Mouse (Mus musculus) forebrain, embryonic 13.5 days (tissue): Measurements from ENCODE around the gene Uck2. TPM values are rescaled to one million over a fixed set of nuclear protein-coding genes. Genes with fewer than 3 reads are reported as not detected.

ENCODE experiments used
- ATAC-seq: fragments of 200-750 bp; cut with Nextera tagmentation; 2 replicates; pipeline ENCODE4 v1.8.0; 2017
- H3K27ac ChIP-seq: fragments of 300-500 bp; sonication (generic); 2 replicates; pipeline ENCODE4 v1.5.1; 2015; ENCODE audit warnings: inconsistent platforms, mild to moderate bottlenecking, moderate library complexity
- H3K27me3 ChIP-seq: fragments of 300-500 bp; sonication (generic); 2 replicates; pipeline ENCODE4 v1.6.1; 2015; ENCODE audit warnings: mild to moderate bottlenecking, inconsistent platforms
- H3K36me3 ChIP-seq: fragments of 300-500 bp; sonication (generic); 2 replicates; pipeline ENCODE4 v1.6.1; 2015; ENCODE audit warnings: mild to moderate bottlenecking, inconsistent platforms; ENCODE audit not compliant: poor library complexity, severe bottlenecking
- H3K4me1 ChIP-seq: fragments of 300-500 bp; sonication (generic); 2 replicates; pipeline ENCODE4 v1.6.1; 2015; ENCODE audit warnings: inconsistent platforms
- H3K4me2 ChIP-seq: fragments of 300-500 bp; sonication (generic); 2 replicates; pipeline ENCODE4 v1.6.1; 2015; ENCODE audit warnings: inconsistent platforms, mild to moderate bottlenecking, moderate library complexity
- H3K4me3 ChIP-seq: fragments of 300-500 bp; sonication (generic); 2 replicates; pipeline ENCODE4 v1.5.1; 2015; ENCODE audit warnings: mild to moderate bottlenecking, inconsistent platforms
- H3K9ac ChIP-seq: fragments of 300-500 bp; sonication (generic); 2 replicates; pipeline ENCODE4 v1.6.1; 2015; ENCODE audit warnings: mild to moderate bottlenecking, inconsistent platforms
- H3K9me3 ChIP-seq: fragments of 300-500 bp; sonication (generic); replicated peaks from 2 replicates; pipeline ENCODE4 v1.6.1; 2016; ENCODE audit warnings: inconsistent platforms
- WGBS: fragments of 180-500 bp; shearing (Covaris S2); methylation state at CpG from one replicate; pipeline ENCODE4 v1.1.7; 2015; 5-methylcytosine and 5-hydroxymethylcytosine counted together
- polyA plus RNA-seq: library from polyadenylated mRNA; unstranded; fragments of >200 nt; fragmentation: Nextera tagmentation; extraction: Ambion mirVana; gene quantifications from 2 replicates; pipeline ENCODE4 v1.2.1, GENCODE M21; 2015

Gene Uck2
- polyA plus RNA-seq, 1 experiment from 2014 or later: 73.6 TPM

- WGBS: 82% methylated on average over 9 of the region's 9 CpGs
- Histone ChIP-seq H3K4me1 (peaks cover 65% of the 10 kb centered on the region), H3K27me3 (no peaks in the 10 kb centered on the region), H3K9ac (no peak overlapping the region), H3K4me3 (no peak overlapping the region), H3K9me3 (no peaks in the 10 kb centered on the region), H3K27ac (no peak overlapping the region), H3K36me3 (no peaks in the 10 kb centered on the region), H3K4me2 (no peak overlapping the region)
- ATAC-seq: no peak
These were observed 38.8 kb downstream of the Uck2 start for GRCm38 (mm10) chr1:167246275-167246674.

DNA sequence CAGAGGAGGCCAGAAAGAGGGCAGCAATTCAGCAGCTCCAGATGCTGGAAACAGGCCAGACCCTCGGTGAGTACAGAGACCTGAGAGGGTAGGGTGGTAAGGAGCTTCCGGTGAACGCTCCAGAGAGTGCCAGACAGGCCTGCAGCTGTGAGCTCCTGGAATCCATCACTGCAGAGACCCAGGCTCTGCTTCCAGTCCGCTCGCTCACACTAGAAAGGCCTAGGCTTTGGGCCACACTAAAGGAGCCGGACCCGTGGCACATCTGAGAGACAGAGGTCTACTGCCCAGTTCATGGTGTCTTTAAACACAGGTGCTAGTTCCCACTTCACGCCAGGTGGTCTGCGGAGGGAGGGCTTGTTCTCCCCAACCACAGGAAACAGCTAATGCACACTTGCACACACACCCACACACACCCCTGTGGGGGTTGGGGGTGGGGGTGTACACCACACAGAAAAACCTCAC, 39.9 kb downstream of the Uck2 start:
- H3K27me3 ChIP-seq: no peaks in the 10 kb centered on the region
- peaks cover 71% of the 10 kb centered on the region for H3K4me1 ChIP-seq
- no peak overlapping the region for H3K27ac ChIP-seq
- no peak for ATAC-seq
- no peaks in the 10 kb centered on the region for H3K9me3 ChIP-seq
- H3K4me3 ChIP-seq: no peak overlapping the region
- no peak overlapping the region for H3K9ac ChIP-seq
- 73% methylated on average over 9 of the region's 9 CpGs for WGBS
- no peaks in the 10 kb centered on the region for H3K36me3 ChIP-seq
- H3K4me2 ChIP-seq: no peak overlapping the region

DNA sequence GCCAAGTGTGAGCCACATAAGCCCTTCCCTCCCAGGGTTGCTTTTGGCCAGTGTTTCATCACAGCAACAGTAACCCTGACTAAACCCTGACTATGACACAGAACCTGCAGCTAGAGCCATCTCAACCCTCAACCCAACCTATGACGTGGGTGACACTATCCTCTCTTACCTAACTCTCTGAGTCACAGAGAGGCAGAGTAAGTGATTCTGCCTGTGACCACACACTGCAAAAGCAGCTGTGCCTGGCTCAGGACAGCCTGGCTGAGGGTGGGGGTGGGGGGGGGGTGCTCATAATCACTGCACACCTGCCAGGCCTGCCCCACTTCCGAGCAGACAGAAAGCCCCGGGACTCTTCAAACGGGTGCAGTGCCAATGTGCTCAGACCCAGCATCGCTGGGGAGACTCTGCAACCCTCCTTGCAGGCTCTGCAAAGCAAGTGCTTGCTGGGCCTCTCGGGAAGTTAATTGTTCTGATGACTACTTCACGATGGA, 42.9 kb downstream of the Uck2 start:
- Histone ChIP-seq H3K27ac (peak overlapping the region; percentile 10; the same call in 1 of the 2 replicates), H3K9ac (peak overlapping the region; percentile 26; the same call in 1 of the 2 replicates), H3K4me1 (peaks cover 72% of the 10 kb centered on the region), H3K4me3 (no peak overlapping the region), H3K36me3 (no peaks in the 10 kb centered on the region), H3K9me3 (no peaks in the 10 kb centered on the region), H3K4me2 (no peak overlapping the region), H3K27me3 (no peaks in the 10 kb centered on the region)
- peak; percentile 19; the same call in 1 of the 2 replicates for ATAC-seq
- 17% methylated on average over 7 of the region's 7 CpGs for WGBS

- Histone ChIP-seq H3K27me3 (no peaks in the 10 kb centered on the region), H3K9ac (no peak overlapping the region), H3K4me3 (no peak overlapping the region), H3K4me2 (no peak overlapping the region), H3K4me1 (peaks cover 65% of the 10 kb centered on the region), H3K27ac (0 out of 2 replicates have a peak overlapping the region, but pooled peaks have one; percentile 14), H3K9me3 (no peaks in the 10 kb centered on the region), H3K36me3 (peaks cover under 1% of the 10 kb centered on the region; the same call in 1 of the 2 replicates)
- WGBS: 61% methylated on average over 3 of the region's 3 CpGs
- ATAC-seq: no peak
These were observed 43.6 kb downstream of the Uck2 start for GRCm38 (mm10) chr1:167241487-167241886.

DNA sequence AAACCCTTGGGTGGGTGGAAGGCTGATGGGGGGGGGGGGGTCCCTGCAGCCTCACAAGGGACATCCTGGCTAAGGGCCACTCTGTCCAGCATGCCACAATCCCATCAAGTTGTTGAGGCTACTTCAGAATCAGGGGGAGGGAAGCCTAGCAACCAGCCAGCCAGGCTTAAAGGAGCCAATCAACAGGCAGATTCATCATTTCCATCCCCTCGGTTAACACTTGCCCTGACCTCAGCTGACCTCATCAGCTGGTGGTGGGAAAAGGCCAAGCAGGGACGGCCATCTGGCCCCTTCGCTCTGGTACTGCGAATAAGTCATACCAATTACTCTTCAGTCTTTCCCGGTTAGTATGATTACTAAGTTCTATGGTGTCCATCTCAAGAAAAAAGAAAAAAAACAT, 44.8 kb downstream of the Uck2 start:
- peaks cover 62% of the 10 kb centered on the region for H3K4me1 ChIP-seq
- peak overlapping the region; percentile 65 for H3K27ac ChIP-seq
- H3K9ac ChIP-seq: no peak overlapping the region
- H3K36me3 ChIP-seq: peaks cover 12% of the 10 kb centered on the region
- no peaks in the 10 kb centered on the region for H3K9me3 ChIP-seq
- no peak overlapping the region for H3K4me3 ChIP-seq
- no peak for ATAC-seq
- 43% methylated on average over 5 of the region's 5 CpGs for WGBS
- H3K27me3 ChIP-seq: no peaks in the 10 kb centered on the region
- H3K4me2 ChIP-seq: no peak overlapping the region

- no peaks in the 10 kb centered on the region for H3K27me3 ChIP-seq
- no peak overlapping the region for H3K4me2 ChIP-seq
- no peaks in the 10 kb centered on the region for H3K9me3 ChIP-seq
- peaks cover 58% of the 10 kb centered on the region for H3K4me1 ChIP-seq
- no peak overlapping the region for H3K9ac ChIP-seq
- WGBS: 59% methylated on average over 12 of the region's 12 CpGs
- H3K36me3 ChIP-seq: peaks cover 16% of the 10 kb centered on the region
- H3K4me3 ChIP-seq: no peak overlapping the region
- peak overlapping the region; percentile 65 for H3K27ac ChIP-seq
- ATAC-seq: peak; percentile 32; the same call in 1 of the 2 replicates
These were observed 45.2 kb downstream of the Uck2 start for GRCm38 (mm10) chr1:167239916-167240315.

GRCm38 (mm10) chr1:167237798-167238197, 47.3 kb downstream of the Uck2 start:
- WGBS: 84% methylated on average over 11 of the region's 11 CpGs
- Histone ChIP-seq H3K4me1 (peaks cover 41% of the 10 kb centered on the region), H3K9ac (no peak overlapping the region), H3K36me3 (peaks cover 37% of the 10 kb centered on the region), H3K9me3 (no peaks in the 10 kb centered on the region), H3K4me3 (no peak overlapping the region), H3K4me2 (no peak overlapping the region), H3K27me3 (no peaks in the 10 kb centered on the region), H3K27ac (no peak overlapping the region)
- ATAC-seq: peak; percentile 22; the same call in 1 of the 2 replicates

DNA sequence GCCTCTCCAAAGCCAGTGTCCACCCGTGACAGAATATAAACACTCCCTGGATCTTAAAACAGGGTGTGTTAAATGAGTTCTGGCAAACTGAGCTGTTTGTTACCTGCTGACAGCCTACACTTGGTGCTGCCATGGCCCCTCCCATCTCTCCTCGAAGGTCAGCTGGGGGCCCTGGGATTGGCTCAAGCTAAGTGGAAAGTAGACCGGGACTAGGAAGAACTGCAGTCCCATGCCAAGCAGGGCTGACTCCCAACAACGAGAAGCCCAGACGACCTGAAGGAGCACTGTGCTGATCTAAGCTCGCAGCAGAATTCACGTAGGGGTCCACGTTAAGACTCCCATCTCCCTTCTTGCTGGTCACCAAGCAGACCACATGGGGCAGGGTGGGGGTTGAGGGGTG, 48.3 kb downstream of the Uck2 start:
- Histone ChIP-seq H3K36me3 (peaks cover 45% of the 10 kb centered on the region), H3K4me3 (no peak overlapping the region), H3K27me3 (no peaks in the 10 kb centered on the region), H3K9ac (no peak overlapping the region), H3K27ac (no peak overlapping the region), H3K9me3 (no peaks in the 10 kb centered on the region), H3K4me2 (no peak overlapping the region), H3K4me1 (peaks cover 31% of the 10 kb centered on the region)
- no peak for ATAC-seq
- WGBS: 84% methylated on average over 8 of the region's 8 CpGs

GRCm38 (mm10) chr1:167234344-167234743, 50.8 kb downstream of the Uck2 start:
- Histone ChIP-seq H3K27me3 (no peaks in the 10 kb centered on the region), H3K4me3 (no peak overlapping the region), H3K9me3 (no peaks in the 10 kb centered on the region), H3K36me3 (peaks cover 51% of the 10 kb centered on the region), H3K4me2 (no peak overlapping the region), H3K27ac (no peak overlapping the region), H3K9ac (no peak overlapping the region), H3K4me1 (peaks cover 6% of the 10 kb centered on the region; the same call in 1 of the 2 replicates)
- 91% methylated on average over 10 of the region's 10 CpGs for WGBS
- ATAC-seq: no peak

GRCm38 (mm10) chr1:167232918-167233317, 52.2 kb downstream of the Uck2 start:
- Histone ChIP-seq H3K27me3 (no peaks in the 10 kb centered on the region), H3K36me3 (peaks cover 65% of the 10 kb centered on the region), H3K4me3 (no peak overlapping the region), H3K4me1 (no peaks in the 10 kb centered on the region), H3K9ac (no peak overlapping the region), H3K27ac (no peak overlapping the region), H3K9me3 (no peaks in the 10 kb centered on the region), H3K4me2 (no peak overlapping the region)
- 86% methylated on average over 7 of the region's 7 CpGs for WGBS
- no peak for ATAC-seq

DNA sequence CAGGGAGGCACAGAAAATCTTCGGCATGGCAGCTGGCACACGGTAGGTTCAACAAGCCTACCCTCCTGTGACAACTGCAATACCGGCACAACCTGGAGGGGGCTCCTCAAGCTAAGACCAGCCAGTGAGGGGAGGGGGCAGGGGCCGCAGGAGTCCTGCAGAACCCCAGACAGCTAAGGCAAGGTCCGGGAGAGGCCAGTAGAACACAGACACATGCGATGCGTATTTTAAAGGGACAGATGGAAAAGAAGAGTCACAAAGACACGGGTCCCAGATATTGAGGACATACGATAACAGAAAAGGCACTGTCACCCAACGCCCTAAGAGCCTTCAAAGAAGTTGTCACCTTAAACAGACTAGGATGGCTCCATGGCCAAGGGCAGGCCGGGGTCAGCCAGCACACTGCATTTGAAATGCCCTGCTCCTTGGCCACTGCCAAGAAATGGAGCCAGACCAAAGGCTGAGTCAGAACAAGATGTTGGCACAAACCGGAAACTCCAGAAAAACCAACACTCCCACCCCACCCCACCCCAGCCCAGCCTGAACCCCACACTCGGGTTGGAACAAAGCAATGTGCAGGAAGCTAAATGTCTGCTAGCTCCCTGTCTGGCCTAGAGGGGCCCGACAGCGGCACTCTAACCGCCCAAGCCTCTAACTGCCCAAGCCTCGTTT, 53.4 kb downstream of the Uck2 start:
- H3K4me2 ChIP-seq: no peak overlapping the region
- H3K4me3 ChIP-seq: no peak overlapping the region
- H3K4me1 ChIP-seq: no peaks in the 10 kb centered on the region
- no peaks in the 10 kb centered on the region for H3K9me3 ChIP-seq
- H3K27ac ChIP-seq: no peak overlapping the region
- peaks cover 77% of the 10 kb centered on the region for H3K36me3 ChIP-seq
- no peaks in the 10 kb centered on the region for H3K27me3 ChIP-seq
- WGBS: 80% methylated on average over 17 of the region's 17 CpGs
- no peak; the same call in 1 of the 2 replicates for ATAC-seq
- H3K9ac ChIP-seq: no peak overlapping the region

DNA sequence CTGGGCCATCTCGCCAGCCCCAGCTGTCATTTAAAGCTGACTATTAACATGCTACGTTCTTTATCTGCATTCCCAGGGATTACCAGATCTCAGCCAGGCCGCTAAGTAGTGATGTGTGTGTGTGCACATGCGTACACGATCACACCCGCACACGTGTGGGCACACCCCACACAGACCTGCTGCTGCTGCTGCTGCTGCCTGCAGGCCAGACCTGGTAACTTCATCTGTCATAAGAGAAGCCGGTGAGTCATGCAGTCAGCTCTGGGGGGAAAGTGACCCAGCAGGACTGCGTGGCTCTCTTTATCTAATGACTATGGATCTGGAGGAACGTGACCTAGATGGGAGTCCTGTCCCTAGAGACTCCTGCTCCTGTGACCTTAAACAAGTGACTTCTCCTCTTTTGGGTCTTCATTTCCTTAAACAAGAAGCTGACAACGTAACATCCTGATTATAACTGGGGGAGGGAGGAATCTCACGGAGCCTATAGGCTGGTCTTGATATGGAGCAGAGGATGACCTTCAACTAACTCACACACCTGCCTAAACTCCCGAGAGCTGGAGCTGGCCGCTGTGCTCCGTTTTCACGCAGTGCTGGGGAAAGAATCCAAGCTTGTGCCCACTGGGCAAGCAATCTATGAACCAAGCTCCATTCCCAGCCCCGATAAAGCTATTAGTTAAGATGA, 54.0 kb downstream of the Uck2 start:
- peak; percentile 46; the same call in 1 of the 2 replicates for ATAC-seq

More for the DNA sequence above, 54.0 kb downstream of the Uck2 start:
- H3K4me3 ChIP-seq: no peak overlapping the region
- 92% methylated on average over 17 of the region's 17 CpGs for WGBS
- H3K27ac ChIP-seq: no peak overlapping the region
- H3K9me3 ChIP-seq: no peaks in the 10 kb centered on the region
- H3K36me3 ChIP-seq: peaks cover 79% of the 10 kb centered on the region
- no peak overlapping the region for H3K9ac ChIP-seq
- no peak overlapping the region for H3K4me2 ChIP-seq
- H3K4me1 ChIP-seq: no peaks in the 10 kb centered on the region
- H3K27me3 ChIP-seq: no peaks in the 10 kb centered on the region
